Mouse (Mus musculus): ENCODE measurements around the gene Fgfr2.

The Fgfr2 gene

DNA sequence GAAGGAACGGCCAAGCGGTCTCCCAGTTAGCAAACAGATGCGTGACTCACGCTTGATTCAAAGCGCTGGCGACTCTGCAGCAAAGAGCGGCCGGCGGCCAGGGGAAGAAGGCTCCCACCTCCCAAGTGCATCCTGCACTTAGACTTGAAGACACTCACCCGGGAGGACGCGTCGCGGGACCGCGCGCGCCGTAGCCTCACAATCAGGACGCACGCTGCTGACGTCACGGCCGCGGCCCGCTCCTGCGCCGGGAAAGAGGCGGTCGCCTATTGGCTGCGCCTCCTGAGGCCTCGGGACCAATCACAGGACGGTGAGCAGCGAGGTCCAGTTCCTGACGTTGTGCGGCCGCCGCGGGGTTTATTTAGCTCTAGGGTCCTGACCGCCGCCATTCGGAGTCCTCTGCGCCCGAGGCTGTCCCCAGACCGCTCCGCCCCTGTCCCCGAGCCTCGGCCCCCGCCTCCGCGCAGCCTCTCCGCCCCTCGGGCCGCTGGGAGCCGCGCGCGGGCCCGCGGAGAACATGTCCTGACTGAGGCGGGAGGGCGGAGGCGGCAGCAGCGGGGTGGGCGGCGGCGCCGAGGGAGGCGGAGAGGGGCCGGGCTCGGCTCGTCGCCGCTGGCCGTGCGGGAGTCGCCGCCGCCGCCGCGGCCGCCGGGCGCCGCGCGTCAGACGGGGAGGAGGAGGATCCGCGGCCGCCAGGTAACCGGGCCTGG, 192.1 kb downstream of the Fgfr2 start, which contains the start of gene Zranb1:
Gene Zranb1, plus strand, starts transcription at position 293 of the 710 bp plus-strand sequence.
- DNase-seq: peak; percentile 98

DNA sequence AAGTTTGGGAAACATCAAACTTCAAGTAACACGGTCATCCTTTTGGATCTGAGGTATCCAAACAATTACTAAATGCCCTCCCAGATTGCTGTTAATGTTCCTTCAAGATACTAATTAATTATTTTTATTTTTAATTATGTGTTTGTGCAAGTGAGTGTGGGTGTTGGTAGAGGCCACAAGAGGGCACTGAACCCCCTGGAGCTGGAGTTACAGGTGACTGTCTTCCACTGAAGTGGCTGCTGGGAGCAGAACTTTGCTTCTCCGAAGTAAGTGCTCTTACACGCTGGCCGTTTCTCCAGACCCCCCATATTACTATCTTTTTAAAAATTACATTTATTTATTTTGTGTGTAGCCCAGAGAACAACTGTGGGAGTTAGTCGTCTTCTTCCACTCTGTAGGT, 193.1 kb downstream of the Fgfr2 start:
- DNase-seq: peak; percentile 7

DNA sequence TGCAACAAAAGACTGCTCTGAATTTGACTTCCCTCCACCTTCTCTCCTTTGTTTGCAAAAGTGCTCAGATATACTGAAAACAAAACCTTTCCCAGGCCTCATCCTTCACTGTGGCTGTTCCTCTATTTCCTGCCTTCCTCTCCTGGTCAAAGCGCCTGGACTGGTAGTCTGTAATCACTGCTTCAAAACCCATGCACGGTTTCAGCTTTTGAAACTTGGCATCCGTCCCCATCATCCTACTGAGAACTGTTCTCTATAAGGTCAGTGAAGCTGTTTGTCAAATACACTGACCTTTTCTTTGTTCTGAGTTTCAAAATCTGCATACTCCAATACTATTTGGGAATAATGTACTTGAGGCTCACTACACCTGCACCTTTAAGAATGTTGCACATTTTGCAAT, 195.9 kb downstream of the Fgfr2 start:
- DNase-seq: no peak

DNA sequence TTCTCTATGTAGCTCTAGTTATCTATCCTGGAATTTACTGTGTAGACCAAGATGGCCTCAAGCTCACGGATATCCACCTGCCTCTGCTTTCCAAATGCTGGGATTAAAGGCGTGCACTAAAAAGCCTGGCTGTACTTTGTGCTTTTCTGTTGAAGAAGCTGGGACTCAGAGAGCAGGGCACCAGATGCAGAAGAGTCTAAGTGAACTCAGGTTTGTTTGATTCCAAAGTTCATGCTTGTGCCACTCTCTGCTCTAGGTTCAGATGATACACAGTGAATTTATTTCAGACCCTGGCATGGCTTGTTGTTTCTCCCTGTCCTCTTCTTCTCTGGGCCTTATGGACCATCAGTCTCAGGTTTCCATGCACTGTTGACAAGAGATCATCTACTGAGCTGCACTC, 197.9 kb downstream of the Fgfr2 start:
- DNase-seq: peak; percentile 20

DNA sequence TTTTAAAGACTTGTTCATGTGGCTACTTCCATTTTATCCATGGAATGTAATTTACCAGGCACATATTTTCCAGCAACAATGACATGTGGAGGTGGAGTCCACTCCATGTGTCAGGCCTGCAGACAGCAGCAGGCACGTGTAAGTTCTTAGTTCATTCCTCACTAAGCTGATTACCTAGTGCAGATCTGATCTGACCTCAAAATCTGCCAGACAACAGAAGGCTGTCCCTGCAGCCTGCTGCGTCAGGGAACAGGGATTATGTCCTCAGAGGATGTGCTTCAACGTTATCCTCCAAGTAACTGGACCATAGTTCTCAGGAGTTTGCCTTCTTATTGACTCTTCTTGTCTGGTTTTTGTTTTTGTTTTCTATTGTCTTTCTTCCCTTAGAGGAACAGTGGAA, 201.2 kb downstream of the Fgfr2 start:
- no peak for DNase-seq

DNA sequence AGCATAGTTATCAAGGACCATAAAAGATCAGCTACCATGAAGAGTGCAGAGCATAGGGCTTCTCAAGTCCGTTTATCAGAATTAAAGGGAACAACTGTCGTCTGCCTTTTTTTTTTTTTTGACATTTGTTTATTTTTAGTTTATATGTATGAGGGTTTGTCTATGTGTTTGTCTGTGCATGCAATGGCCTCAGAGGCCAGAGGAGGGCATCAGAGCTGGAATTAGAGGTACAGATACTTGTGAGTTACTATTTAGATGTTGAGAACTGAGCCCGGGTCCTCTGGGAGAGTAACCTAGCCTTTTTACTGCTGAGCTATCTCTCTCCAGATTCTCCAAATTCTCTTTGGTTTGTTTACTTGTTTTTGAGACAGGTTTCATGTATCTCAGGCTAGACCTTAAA, 219.4 kb downstream of the Fgfr2 start:
- no peak for DNase-seq

DNA sequence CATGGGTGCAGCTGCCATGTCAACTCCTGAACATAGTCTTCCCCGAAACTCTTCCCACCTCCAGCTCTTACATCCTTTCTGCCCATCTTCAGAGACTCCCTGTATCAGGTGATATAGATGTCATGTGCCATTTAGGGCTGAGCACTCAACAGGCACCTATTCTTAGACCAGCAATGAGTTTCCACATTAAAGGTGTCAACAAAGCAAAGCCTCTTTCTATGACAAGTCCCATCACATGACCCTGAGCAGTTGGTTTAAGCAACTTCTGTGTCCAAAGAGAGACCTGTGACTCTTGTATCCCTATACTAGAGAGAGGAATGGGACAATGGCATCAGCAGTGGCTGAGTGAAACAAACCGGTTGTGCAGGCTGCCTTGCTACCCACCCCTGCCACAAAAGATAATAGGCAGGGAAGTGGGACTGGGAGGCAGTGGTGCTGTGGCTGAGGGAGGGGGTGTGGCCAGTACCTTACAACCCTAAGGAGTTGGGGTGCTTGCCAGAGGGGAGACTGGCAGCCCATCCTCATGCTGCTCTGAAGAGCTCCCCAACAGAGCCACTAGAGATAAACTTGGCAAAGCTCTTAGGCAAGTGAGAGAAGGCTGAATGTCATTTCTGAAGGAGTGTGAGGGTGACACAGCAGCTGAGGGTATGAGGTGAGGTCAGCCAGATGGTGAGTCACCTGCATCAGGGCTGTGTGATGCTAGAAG, 222.2 kb downstream of the Fgfr2 start:
- DNase-seq: no peak

DNA sequence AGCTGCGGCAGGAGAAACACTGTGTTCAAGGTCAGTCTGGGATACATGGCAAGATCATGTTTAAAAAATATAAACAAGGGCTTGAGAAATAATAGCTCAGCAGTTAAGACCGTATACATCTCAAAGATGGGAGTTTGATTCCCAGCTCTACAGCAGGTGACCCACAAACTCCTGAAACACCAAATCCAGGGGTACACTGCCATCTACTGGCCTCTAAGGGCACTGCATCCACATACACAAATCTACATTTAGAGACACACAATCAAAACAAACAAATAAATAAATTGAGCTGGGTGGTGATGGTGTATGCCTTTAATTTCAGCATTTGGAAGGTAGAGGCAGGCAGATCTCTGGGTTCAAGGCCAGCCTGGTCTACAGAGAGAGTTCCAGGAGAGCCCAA, 224.9 kb downstream of the Fgfr2 start:
- DNase-seq: no peak

DNA sequence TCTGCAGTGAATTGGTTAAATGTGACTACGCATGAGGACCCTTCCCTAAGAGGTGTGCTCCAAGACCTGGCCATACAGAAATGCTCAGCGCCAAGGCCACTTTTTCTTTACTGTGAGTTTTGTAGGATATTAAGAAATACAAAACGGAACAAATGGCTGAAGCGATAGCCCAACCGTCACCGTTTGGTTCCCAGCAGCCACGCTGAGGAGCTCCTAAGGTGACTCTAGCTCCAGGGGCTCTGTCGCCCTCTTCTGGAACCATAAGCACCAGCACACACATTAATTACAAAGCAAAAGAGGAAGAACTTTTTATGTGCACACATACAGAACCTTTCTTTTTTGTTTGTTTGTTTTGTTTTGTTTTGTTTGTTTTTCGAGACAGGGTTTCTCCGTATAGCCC, 225.9 kb downstream of the Fgfr2 start:
- no peak for DNase-seq

DNA sequence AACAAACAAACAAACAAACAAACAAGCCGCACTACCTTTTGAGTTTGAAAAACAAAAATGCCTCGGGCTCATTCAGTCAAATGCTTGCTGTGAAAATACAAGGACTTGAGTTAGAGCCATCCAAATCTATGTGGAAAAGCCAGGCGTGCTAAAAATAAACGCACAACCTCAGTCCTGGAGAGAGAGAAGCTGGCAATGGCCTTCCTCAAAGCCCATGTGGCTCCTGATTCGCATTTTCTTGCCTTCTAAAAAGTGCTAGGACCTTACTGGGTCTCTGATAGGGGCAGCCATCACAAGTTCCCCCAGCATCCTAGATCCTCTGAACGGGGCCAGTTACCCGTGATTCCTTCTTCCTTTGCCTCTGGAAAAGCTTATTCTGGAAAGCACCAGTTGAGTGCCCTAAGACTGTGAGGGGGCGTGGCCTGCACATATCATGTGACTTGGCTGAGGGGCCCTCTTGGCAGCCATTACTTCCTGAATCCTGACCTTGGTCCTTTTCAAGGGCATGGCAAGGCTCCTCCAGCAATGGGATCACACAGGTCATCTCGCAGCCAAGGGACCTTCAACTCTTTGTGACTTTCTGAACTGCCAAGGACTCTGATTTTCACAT, 226.8 kb downstream of the Fgfr2 start:
- DNase-seq: peak; percentile 64

DNA sequence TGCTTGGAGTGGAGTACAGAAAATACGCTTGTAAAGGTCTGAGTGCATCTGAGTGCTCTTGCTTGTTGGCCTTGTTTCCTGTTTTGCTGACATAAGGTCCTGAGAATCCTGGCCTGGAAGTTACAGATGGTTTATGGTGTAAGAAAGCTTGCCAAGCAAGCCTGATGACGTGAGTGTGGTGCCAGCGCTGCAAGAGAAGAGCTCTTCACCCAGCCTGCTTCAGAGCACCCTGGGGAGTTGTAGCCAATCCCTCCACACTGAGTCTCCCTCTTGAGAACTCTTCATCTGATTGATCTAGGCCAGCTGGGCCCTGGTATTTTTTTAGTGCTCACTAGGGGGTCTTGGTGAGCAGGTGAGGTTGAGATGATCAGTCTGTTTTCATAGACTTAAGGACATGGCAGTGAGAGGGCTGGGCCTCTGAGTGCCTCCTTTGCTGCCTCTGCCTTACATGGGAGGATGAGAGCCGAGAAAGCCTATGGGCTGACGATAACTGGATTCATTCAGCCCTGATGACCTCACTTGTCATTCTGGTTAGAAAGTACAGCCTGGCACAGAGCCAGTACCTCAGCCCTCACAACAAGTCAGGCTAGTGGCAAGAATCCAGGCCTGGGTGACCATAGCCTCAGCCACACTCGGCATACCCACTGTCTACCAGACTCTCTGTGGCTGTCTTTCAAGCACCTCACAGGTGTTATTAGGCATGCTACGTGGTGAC, 228.2 kb downstream of the Fgfr2 start:
- no peak for DNase-seq

DNA sequence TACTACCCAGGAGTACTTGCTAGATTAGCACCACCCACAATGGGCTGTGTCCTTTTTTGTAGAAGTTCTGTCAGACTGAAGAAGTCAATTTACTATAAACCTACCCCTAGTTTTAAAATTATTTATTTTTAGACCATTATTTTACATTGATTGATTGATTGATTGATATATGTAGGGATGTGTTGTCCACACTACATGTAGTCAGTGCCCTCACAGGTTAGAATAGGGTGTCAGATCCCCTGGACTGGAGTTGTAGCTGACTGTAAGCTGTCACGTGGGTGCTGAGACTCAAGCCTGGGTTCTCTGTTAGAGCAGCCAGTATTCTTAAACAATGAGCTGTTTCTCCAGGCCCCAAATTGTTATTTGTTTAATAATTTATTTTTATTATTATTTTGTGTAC, 229.8 kb downstream of the Fgfr2 start:
- no peak for DNase-seq

DNA sequence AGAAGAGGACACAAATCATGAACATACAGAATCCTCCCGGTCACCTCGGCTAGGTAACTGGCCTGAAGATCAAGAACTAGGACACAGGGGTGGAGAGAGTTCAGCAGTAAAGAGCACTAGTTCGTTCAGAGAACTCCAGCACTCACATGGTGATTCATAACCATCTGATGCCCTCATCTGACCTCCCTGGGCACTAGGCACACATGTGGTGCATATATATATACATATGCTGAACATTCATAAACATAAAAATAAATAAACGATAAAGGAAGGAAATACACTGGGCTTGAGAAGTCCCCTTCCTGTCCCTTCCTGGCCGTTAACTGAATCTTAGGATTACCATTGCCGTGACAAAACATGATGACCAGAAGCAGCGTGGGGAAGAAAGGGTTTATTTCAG, 230.3 kb downstream of the Fgfr2 start:
- no peak for DNase-seq

DNA sequence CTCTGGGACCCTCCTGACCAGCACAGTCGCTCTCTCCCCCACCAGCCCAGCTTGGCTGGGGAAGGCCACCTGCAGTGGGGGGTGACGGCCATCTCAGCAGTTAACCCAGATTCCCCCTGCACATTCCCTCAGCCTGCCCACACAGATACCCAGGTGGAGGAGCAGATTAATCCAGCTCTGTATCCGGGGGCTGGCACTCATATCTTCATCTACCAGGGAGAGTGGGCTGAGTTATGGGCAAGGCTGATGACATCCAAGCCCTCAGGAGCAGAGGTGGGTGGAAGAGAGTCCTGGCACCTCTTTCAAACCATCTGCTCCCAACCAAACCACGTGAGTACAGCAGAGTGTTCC, 230.9 kb downstream of the Fgfr2 start:
- DNase-seq: no peak

DNA sequence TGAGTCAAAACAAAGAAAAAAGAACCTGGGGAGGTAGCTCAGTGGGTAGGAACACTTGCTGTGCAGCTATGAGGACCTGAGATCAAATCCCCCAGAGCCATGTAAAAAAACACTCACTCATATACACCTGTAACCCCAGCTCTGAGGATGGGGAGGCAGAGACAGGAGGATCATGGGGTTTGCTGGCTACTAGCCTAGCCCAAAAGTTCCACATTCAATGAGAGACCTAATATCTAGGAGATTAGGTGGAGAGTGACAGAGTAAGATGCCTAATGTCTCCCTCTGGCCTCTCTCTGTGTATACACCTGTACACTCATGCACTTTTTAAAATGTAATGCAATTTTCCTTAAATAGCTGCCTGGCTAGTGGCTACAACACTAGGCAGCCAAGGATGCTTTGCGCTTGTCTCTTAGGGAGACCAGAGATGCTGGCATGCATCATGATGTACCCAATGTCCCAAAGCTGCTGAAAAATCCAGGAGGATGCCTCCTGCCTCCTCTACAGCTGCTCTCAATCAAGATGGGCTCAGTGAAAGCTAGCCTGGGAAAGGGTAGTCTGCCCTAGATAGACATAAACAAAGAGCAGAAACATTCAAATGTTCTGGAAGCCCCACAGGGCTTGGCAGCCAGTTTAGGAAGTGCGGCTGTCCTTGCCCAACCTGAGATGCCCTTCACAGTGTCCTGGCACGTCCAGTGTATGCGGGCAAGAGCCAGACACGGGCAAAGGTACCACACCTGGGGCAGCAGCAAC, 231.4 kb downstream of the Fgfr2 start:
- DNase-seq: peak; percentile 67

DNA sequence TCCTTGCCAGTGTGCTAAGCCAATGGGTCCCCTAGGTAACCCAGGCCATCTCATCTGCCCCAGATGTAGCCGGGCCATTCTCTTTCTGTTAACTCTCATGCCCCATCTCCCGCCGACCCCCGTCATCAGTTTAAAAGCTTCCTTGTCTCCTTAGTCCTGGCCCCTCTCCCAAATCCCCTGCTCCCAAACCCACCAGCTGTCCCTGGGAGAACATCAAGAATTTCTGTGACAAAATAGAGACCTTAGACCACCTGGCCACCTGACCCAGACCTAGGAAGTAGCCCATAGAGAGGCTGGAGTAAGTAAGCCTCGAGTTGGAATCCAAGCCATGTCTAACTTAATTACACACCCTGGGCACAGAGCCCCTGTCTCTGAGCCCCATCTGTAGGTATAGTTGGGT, 232.9 kb downstream of the Fgfr2 start:
- no peak for DNase-seq

DNA sequence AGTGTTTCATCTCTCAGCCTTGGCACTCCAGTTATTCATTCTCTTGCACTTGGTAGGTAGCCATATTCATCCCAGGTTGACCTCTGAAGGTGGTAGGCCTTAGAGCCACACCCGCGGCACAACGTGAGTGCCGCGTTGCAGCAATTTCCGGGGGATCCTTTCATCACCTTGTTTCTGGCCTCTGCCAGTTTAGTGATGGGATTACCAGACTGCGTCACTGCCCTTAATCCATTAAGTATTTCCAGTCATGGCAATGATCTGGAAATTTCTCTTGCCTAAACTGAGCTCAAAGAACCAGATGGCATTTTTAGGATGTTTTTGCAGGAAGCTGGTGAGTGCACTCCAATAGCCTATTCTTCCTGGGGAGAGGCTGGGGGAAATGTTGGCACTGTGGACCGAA, 233.5 kb downstream of the Fgfr2 start:
- no peak for DNase-seq

DNA sequence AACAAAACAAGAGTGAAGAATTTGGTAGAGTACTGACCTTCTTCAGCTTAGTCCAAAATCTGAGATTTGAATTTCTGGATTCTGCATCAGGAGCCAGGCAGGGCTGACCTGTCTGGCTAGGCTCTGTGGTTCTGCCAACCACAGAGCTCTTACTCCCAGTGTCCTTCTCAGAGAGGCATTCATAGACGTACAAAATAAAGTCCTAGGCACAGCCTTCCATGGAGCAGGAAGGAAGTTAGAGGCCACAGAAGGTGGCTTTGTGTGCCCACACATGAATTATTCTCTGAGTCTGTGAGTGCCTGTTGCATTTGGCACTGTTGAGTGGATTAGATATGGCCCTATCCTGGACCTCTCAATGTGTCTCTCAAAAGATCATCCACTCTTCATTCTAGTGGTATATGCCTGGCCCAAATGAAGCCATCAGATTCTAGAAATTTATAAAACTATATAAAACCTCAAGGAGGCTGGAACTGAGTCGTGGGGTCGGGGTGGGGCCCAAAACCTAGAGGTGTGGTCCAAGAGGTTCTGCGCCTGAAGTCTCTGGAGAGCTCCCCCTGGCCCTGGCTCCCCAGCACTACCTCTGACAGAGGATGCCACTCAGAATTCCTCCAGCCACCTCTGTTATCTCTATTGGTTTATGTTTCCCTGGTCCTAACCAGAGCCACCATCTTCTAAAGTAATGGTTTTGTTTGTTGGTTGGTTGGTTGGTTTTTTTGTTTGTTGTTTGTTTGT, 234.5 kb downstream of the Fgfr2 start:
- no peak for DNase-seq

DNA sequence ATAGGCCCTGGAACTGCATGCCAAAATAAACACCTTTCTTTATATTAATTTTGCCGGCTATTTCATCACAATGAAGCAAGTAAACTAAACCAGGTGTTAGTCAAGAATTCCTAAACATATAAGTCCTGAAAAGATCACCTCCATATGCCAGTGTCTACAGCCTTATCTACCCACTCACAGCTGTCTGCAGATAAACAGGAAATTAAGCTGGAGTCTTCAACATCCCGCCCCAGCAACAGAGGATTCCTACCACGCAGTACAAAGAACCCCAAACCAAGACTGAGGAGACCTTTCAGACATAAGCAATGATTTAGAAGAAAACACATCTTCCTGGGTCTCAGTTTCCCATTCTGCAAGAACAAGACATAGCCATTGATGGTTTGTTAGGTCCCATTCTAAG, 235.1 kb downstream of the Fgfr2 start:
- DNase-seq: no peak

DNA sequence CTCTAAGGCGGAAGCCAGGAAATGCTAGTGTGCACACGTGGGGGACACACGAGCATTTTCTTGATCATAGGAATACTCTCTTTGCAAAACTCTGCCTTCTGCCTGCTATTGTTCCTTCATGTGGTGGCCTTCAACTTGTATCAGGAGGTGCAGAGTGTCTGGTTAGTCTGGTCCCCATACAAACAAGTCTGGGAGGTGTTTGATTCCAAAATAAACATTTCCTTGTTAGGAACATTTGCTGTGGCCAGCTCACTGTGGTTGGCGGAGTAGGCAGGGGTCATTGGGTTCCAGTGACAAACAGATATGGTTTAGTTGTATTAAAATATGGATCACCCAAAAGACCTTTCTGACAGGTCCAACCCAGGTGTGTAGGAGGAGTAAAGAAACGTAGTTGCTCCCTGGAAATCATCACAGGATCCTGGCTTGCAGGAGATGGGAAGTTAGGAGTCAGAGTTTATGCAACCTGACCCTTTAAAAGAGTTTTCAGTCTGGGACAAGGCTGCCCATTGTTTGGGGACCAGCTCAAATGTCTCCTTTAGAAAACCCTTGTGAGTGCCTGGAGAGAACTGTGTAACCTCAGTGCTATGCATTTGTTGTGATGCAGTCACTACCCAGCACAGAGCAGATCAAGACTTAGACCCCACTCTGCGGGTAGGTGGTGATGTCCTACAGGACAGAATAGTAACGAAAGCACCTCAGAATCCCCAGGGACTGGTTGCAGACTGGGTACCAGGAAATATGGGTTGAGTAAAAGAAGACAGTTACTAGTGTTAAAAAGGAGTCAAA, 235.9 kb downstream of the Fgfr2 start:
- DNase-seq: no peak

DNA sequence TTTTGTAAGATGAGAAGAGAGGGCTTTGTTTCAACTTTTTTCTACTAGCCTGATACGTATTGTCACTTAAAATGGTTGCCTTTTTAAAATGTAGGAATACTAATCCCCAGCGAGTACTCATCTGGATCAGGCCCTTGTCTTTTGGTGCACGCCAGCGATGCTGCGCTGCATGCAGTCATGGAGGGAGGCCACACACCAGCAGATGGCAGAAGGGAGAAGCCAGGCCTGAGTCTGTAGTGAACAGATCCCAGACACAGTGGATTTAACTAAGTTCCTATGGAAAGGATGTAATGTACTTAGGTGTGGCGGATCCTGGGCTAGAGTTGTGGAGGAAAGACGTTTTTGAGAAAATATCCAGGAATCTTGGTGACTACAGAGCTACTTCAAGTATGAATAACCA, 239.1 kb downstream of the Fgfr2 start:
- no peak for DNase-seq

Data from kidney, adult 11 months (tissue).